Mouse (Mus musculus): ENCODE data around the gene Ifi44.
A peak's percentile ranks its signal among the peaks of the same experiment; 100 is the strongest.

The Ifi44 gene

DNA sequence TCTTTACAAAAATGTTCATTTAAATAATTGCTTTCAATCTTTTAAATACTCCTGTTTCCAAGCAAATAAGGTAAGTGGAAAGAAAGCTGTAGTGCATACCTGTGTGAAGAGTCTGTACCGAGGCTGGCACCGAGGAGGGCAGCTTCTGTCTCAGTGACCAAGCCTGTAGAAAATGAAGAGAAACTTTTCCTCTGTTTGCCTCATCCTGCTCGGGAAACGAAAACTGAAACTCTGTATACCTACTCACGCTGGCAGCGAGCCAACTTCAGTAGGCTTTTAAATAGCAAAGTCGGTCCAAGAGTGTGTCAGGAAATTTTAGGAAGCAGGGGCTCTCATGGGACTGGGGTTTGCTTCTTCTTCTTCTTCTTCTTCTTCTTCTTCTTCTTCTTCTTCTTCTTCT, at the start of gene Ifi44:
Ifi44 (minus strand) TSS at position 224 of the 400 bp plus-strand sequence.
- DNase-seq (ENCODE audit: low read depth, low spot score): peak; percentile 3

GRCm38 (mm10) chr3:151788622-151789021, 38.9 kb upstream of the Ifi44 start:
- DNase-seq (ENCODE audit: low read depth, low spot score): no peak

- peak; percentile 71 for DNase-seq (ENCODE audit: low read depth, low spot score)
Measured at GRCm38 (mm10) chr3:151775089-151775488, 25.3 kb upstream of the Ifi44 start.

- peak; percentile 65 for DNase-seq (ENCODE audit: low read depth, low spot score)
Measured at GRCm38 (mm10) chr3:151771074-151771473, 21.3 kb upstream of the Ifi44 start.

DNA sequence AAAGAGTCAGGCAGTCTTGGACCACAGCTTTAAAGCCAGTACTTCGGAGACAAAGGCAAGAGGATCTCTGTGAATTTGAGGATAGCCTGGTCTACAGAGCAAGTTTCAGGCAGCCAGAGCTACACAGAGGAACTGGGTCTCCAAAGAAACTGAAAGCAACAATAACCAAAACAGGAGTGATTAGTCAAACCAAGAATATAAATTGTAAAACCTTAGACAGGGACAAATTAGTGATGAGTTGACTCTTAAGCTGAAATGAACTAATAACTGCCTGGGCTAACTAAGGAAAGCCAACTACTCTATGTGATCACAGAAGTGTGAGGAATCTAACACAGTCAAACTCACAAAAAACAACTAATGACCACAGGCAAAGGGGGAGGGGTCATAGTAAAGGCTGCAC, 1.2 kb downstream of the Ifi44 start:
- DNase-seq (ENCODE audit: low read depth, low spot score): no peak

DNA sequence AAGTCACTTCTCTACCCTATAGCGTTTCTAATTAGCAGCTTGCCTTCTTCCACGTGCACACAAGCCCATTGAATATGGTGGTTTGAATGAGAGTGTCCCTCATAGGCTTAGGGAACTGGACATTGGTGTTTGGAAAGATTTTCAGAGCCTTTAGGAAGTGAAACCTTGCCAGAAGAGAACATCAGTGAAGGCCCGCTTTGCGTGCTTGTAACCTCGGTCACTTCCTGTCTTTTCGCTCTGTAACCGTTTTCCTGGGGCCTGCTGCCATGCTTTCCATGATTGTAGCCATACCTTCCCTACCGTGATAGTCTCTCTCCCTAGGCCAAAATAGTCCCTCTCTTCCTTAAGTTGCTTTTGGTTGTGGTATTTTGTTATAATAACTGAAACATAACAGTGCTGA, 3.7 kb downstream of the Ifi44 start:
- DNase-seq (ENCODE audit: low read depth, low spot score): no peak

DNA sequence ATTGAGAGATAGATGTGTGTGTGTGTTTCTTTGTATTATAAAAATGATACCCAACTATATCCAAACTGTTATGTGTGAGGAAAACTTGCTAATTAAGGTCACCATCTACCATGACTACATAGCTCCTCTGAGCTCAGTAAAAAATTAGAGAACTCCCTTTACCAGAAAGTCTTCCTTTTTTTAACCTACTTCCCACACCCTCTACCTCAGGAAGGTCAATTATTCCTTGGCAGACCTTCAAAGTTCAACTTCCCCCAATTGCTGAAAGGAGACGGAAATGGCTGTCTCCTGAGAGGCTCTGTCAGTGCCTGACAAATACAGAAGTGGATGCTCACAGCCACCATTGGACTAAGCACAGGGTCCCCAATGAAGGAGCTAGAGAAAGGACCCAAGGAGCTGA, 7.5 kb downstream of the Ifi44 start:
- no peak for DNase-seq (ENCODE audit: low read depth, low spot score)

- peak; percentile 75 for DNase-seq (ENCODE audit: low read depth, low spot score)
Measured at GRCm38 (mm10) chr3:151716246-151716645, 33.5 kb downstream of the Ifi44 start.

DNA sequence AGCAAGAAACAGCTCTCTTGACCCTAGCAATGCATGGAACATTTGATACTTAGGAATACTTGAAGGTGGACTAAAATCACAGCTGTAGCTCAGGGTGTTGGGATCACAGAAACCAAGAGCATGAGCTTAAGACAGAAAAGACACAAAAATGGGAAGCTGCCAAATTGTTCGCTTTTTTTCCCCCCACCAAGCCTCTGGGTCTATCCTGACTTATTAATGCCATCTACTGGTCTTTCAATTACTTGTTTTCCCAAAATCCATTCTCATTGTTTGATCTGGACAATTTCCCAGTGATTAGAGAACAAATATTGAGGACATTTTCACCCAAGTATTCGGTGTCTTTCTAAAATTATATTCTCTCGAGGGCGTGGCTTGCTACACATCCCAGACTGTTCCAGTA, 42.4 kb downstream of the Ifi44 start:
- peak; percentile 14 for DNase-seq (ENCODE audit: low read depth, low spot score)
